Mouse (Mus musculus) kidney, adult 2 months (tissue): ENCODE results near the gene Pelp1.
"Not testable (repeated sequence)": the region's sequence is repeated elsewhere in the genome, so short reads cannot be mapped to it uniquely, and the experiment has no call there.

Source experiments
- CTCF ChIP-seq: fragments of 200-500 bp; conservative IDR thresholded peaks from 2 replicates; pipeline ENCODE4 v1.5.1; 2011; ENCODE audit warnings: low read depth, mild to moderate bottlenecking, control low read depth, low read length, moderate library complexity, mixed read lengths; ENCODE audit not compliant: insufficient read depth, insufficient read length
- POLR2A ChIP-seq: fragments of 200-500 bp; IDR thresholded peaks from one replicate; pipeline ENCODE4 v1.6.1; 2011; ENCODE audit warnings: low read depth, low read length, control low read depth

- not testable (repeated sequence) for TF ChIP-seq CTCF, POLR2A
Measured at GRCm38 (mm10) chr11:70367701-70368100, 42.1 kb downstream of the Pelp1 start.
